Mouse (Mus musculus): ENCODE measurements at regions not wholly inside any gene's neighbourhood (a gene's known extent, or its start where the extent isn't known, plus 50 kb on each side); places are given as distances from the start of the nearest gene placed in this dataset. TPM values are rescaled to one million over a fixed set of nuclear protein-coding genes. Genes with fewer than 3 reads are reported as not detected.

GRCm38 (mm10) chr11:28649446-28649845 lies 65.3 kb upstream of the Ccdc85a start:
- Histone ChIP-seq H3K27me3 (no peaks in the 10 kb centered on the region), H3K27ac (no peak overlapping the region), H3K36me3 (no peaks in the 10 kb centered on the region), H3K4me3 (replicated peaks) (no peak overlapping the region), H3K4me2 (no peak overlapping the region), H3K9me3 (replicated peaks) (no peaks in the 10 kb centered on the region), H3K4me1 (replicated peaks) (no peaks in the 10 kb centered on the region), H3K9ac (no peak overlapping the region)
- WGBS (ENCODE audit: insufficient replicate concordance), result 69% methylated on average over 7 of the region's 7 CpGs
- DNase-seq (no peak), ATAC-seq (ENCODE audit: low read depth) (no peak)

GRCm38 (mm10) chr11:28648916-28649315 lies 64.8 kb upstream of the Ccdc85a start:
- Histone ChIP-seq H3K9me3 (replicated peaks) (no peaks in the 10 kb centered on the region), H3K4me1 (replicated peaks) (no peaks in the 10 kb centered on the region), H3K9ac (no peak overlapping the region), H3K27ac (no peak overlapping the region), H3K36me3 (no peaks in the 10 kb centered on the region), H3K27me3 (no peaks in the 10 kb centered on the region), H3K4me2 (no peak overlapping the region), H3K4me3 (replicated peaks) (no peak overlapping the region)
- WGBS (ENCODE audit: insufficient replicate concordance), result 48% methylated on average over 3 of the region's 3 CpGs
- ATAC-seq (ENCODE audit: low read depth) (no peak), DNase-seq (no peak)

DNA sequence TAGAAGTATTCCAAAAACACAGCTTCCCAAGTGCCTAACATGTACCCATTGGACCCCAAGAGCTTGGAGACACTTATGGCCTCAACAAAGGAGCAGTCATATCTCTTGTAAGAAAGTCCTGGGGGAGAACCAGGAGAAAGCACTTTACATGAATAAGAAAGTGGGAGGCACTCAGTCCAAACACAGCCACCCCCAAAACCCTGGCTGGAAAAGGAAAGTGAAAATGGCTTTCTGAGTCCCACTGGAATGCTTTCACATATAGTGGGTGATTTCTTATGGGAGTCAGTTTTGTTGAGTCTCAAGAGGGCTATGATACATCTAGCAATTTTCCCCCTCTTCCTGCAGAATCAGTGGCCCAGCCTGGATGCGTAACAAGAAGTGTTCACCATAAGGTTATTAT lies 55.0 kb upstream of the Ccdc85a start:
- H3K4me3 ChIP-seq (replicated peaks), result no peak overlapping the region
- no peak for DNase-seq
- ATAC-seq (ENCODE audit: low read depth), result no peak
- no peak overlapping the region for H3K27ac ChIP-seq
- 60% methylated on average over 1 of the region's 1 CpGs for WGBS (ENCODE audit: insufficient replicate concordance)
- no peak overlapping the region for H3K9ac ChIP-seq
- no peaks in the 10 kb centered on the region for H3K27me3 ChIP-seq
- no peaks in the 10 kb centered on the region for H3K9me3 ChIP-seq (replicated peaks)
- no peak overlapping the region for H3K4me2 ChIP-seq
- no peaks in the 10 kb centered on the region for H3K4me1 ChIP-seq (replicated peaks)
- H3K36me3 ChIP-seq, result no peaks in the 10 kb centered on the region

DNA sequence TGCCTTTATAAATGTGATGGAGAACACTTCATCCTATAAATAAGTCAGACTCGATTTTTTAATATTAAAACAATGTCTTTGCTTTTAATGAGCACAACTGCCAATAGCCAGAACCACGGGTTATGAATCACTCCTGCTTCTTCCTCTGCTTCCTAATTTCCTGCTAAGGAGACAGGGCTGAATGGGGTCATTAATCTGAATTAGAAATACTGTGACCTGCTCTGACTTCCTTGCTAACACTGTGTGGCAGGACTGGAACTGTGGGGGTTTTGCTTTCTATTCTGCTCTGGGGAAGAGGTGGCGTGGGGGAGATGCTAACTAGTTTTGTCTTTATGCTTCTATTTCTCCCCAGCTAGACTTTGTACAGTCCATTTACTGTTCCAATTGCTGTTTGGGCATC lies 52.6 kb upstream of the Ccdc85a start:
- H3K9ac ChIP-seq, result no peak overlapping the region
- H3K9me3 ChIP-seq (replicated peaks), result no peaks in the 10 kb centered on the region
- H3K4me1 ChIP-seq (replicated peaks), result no peaks in the 10 kb centered on the region
- ATAC-seq (ENCODE audit: low read depth), result no peak
- H3K27ac ChIP-seq, result no peak overlapping the region
- H3K27me3 ChIP-seq, result no peaks in the 10 kb centered on the region
- H3K4me2 ChIP-seq, result no peak overlapping the region
- DNase-seq, result no peak
- WGBS (ENCODE audit: insufficient replicate concordance), result 32% methylated on average over 3 of the region's 3 CpGs
- H3K4me3 ChIP-seq (replicated peaks), result no peak overlapping the region
- no peaks in the 10 kb centered on the region for H3K36me3 ChIP-seq

MicroRNA genes in the stretch of these regions (microRNA counts, 519-probe panel; counts per million panel counts)
- microRNA mmu-miR-216a, result 114 counts per million
- 114 counts per million for microRNA mmu-miR-216b
- 114 counts per million for microRNA mmu-miR-217

Small RNA genes lying in the stretch of these regions (microRNA-seq; reads per million reads assigned to microRNA genes)
- gene Mir216a, result 0.88 reads per million
- gene Mir216b, result not detected
- gene Mir216c, result not detected
- gene Mir217, result 15.6 reads per million, percentile 29 among the genes with 10 or more reads in this experiment
